Mouse (Mus musculus): ENCODE measurements around the gene Frmd4b.

- TF ChIP-seq HCFC1 (IDR thresholded peaks at IDR 0.05; ENCODE audit: borderline replicate concordance, insufficient read depth, low read length), result no peak
- no peak for TF ChIP-seq MAFK (IDR thresholded peaks at IDR 0.05; ENCODE audit: insufficient read depth, low read depth, low read length)
- TF ChIP-seq ZC3H11A (IDR thresholded peaks at IDR 0.05; ENCODE audit: borderline replicate concordance, low read depth, low read length), result no peak
Measured at GRCm38 (mm10) chr6:97438918-97439645, 178.3 kb downstream of the Frmd4b start.
